21 mouse cellular contexts compared by ENCODE assay signal in the genomic region with DNA sequence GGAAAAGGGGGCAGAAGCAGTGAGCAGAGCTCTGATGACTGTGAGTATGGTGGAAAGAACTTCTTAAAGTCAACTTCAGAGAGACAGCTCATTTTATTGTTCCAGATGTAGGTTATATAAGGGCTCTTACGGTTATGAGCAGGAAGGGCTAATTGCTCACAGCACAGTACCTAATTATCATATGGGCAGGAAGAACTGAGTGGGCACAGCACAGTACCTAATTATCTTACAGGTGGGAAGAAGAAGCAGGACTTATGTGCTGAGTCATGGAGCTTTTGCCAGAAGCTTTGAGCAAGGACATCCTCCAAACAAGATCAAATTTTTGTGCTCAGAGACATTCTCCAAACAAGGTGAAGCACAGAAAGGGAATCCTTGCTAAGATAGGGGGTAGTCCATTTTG.
"Had no signal": no experiment of that assay in that cellular context is flagged by ENCODE, and none has a peak within 500 bp of the region (broad histone marks: within the 10 kb centered on the region; RNA-seq: fewer than 3 reads in every experiment).

No protein-coding gene starts in this region.

- H3K36me3 ChIP-seq: limb, embryonic 10.5 days; limb, embryonic 13.5 days; liver, embryonic 12.5 days; liver, embryonic 15.5 days; lung, embryonic 15.5 days; neural tube, embryonic 12.5 days; neural tube, embryonic 15.5 days had no signal

- H3K9me3 ChIP-seq: limb, embryonic 10.5 days; limb, embryonic 13.5 days; liver, embryonic 12.5 days; liver, embryonic 15.5 days; lung, embryonic 15.5 days; neural tube, embryonic 12.5 days; neural tube, embryonic 15.5 days had no signal

- H3K27ac ChIP-seq: kidney, postnatal 0 days; limb, embryonic 10.5 days; limb, embryonic 13.5 days; liver, embryonic 12.5 days; liver, embryonic 15.5 days; lung, embryonic 15.5 days; neural tube, embryonic 12.5 days; neural tube, embryonic 15.5 days; stomach, postnatal 0 days had no signal

- H3K27me3 ChIP-seq: limb, embryonic 13.5 days; liver, embryonic 12.5 days; liver, embryonic 15.5 days; lung, embryonic 15.5 days; neural tube, embryonic 12.5 days; neural tube, embryonic 15.5 days had no signal

- H3K9ac ChIP-seq: limb, embryonic 13.5 days; liver, embryonic 12.5 days; liver, embryonic 15.5 days; lung, embryonic 15.5 days; neural tube, embryonic 12.5 days; neural tube, embryonic 15.5 days had no signal

- DNase-seq: kidney, adult 9 months; kidney, postnatal 36 days; liver; lung, adult 18-20 months; lung, postnatal 10 days; lung, postnatal 36 days; midbrain, embryonic 14.5 days; right cerebral cortex, adult 18-20 months; right cerebral cortex, postnatal 14 days; right cerebral cortex, postnatal 4 days; thymus, postnatal 25 days had no signal

- H3K4me3 ChIP-seq: limb, embryonic 10.5 days; limb, embryonic 13.5 days; liver, embryonic 12.5 days; liver, embryonic 15.5 days; lung, embryonic 15.5 days; neural tube, embryonic 12.5 days; neural tube, embryonic 15.5 days had no signal

- H3K4me1 ChIP-seq: limb, embryonic 13.5 days; liver, embryonic 12.5 days; liver, embryonic 15.5 days; lung, embryonic 15.5 days; neural tube, embryonic 12.5 days; neural tube, embryonic 15.5 days had no signal

- H3K4me2 ChIP-seq: limb, embryonic 13.5 days; liver, embryonic 12.5 days; liver, embryonic 15.5 days; lung, embryonic 15.5 days; midbrain, embryonic 11.5 days; neural tube, embryonic 12.5 days; neural tube, embryonic 15.5 days had no signal

- ATAC-seq: liver, embryonic 12.5 days had no signal
